Mouse (Mus musculus) heart, embryonic 11.5 days (tissue): ENCODE data around the gene Zfp689. TPM values are rescaled to one million over a fixed set of nuclear protein-coding genes. Genes with fewer than 3 reads are reported as not detected.

Experiments used
- ATAC-seq: fragments of 200-750 bp; cut with Nextera tagmentation; replicated peaks from 2 replicates; pipeline ENCODE4 v1.8.0; 2017; ENCODE audit warnings: moderate library complexity; ENCODE audit not compliant: insufficient number of reproducible peaks, low FRiP score, low TSS enrichment
- H3K27ac ChIP-seq: fragments of 300-500 bp; sonication (generic); 2 replicates; pipeline ENCODE4 v1.5.1; 2014; ENCODE audit warnings: mild to moderate bottlenecking, low read depth, low read length
- H3K27me3 ChIP-seq: fragments of 300-500 bp; sonication (generic); 2 replicates; pipeline ENCODE4 v1.6.1; 2014; ENCODE audit warnings: mild to moderate bottlenecking, low read length, mixed read lengths; ENCODE audit not compliant: control insufficient read depth, insufficient read depth
- H3K36me3 ChIP-seq: fragments of 300-500 bp; sonication (generic); 2 replicates; pipeline ENCODE4 v1.6.1; 2014; ENCODE audit warnings: mild to moderate bottlenecking, low read length, moderate library complexity, mixed read lengths; ENCODE audit not compliant: control insufficient read depth, insufficient read depth
- H3K4me1 ChIP-seq: fragments of 300-500 bp; sonication (generic); 2 replicates; pipeline ENCODE4 v1.6.1; 2014; ENCODE audit warnings: low read length; ENCODE audit not compliant: control insufficient read depth, insufficient read depth
- H3K4me2 ChIP-seq: fragments of 300-500 bp; sonication (generic); 2 replicates; pipeline ENCODE4 v1.6.1; 2014; ENCODE audit warnings: mild to moderate bottlenecking, moderate library complexity
- H3K4me3 ChIP-seq: fragments of 300-500 bp; sonication (generic); 2 replicates; pipeline ENCODE4 v1.5.1; 2014; ENCODE audit warnings: low read depth, low read length
- H3K9ac ChIP-seq: fragments of 300-500 bp; sonication (generic); 2 replicates; pipeline ENCODE4 v1.6.1; 2014; ENCODE audit warnings: mild to moderate bottlenecking, low read depth, low read length, moderate library complexity
- H3K9me3 ChIP-seq: fragments of 300-500 bp; sonication (generic); replicated peaks from 2 replicates; pipeline ENCODE4 v1.6.1; 2016; ENCODE audit warnings: low read length; ENCODE audit not compliant: control insufficient read depth
- WGBS: fragments of 180-500 bp; shearing (Covaris S2); extraction: QIAGEN DNeasy Blood & Tissue Kit; methylation state at CpG from one replicate; pipeline ENCODE4 v1.1.7; 2014; ENCODE audit not compliant: insufficient replicate concordance; 5-methylcytosine and 5-hydroxymethylcytosine counted together
- polyA plus RNA-seq: library from polyadenylated mRNA; unstranded; fragments of >200 nt; fragmentation: Nextera tagmentation; extraction: Ambion mirVana; gene quantifications from 2 replicates; pipeline ENCODE4 v1.2.1, GENCODE M21; 2014

Zfp689 gene
- polyA plus RNA-seq, 1 experiment from 2014 or later, result 5.8 TPM

DNA sequence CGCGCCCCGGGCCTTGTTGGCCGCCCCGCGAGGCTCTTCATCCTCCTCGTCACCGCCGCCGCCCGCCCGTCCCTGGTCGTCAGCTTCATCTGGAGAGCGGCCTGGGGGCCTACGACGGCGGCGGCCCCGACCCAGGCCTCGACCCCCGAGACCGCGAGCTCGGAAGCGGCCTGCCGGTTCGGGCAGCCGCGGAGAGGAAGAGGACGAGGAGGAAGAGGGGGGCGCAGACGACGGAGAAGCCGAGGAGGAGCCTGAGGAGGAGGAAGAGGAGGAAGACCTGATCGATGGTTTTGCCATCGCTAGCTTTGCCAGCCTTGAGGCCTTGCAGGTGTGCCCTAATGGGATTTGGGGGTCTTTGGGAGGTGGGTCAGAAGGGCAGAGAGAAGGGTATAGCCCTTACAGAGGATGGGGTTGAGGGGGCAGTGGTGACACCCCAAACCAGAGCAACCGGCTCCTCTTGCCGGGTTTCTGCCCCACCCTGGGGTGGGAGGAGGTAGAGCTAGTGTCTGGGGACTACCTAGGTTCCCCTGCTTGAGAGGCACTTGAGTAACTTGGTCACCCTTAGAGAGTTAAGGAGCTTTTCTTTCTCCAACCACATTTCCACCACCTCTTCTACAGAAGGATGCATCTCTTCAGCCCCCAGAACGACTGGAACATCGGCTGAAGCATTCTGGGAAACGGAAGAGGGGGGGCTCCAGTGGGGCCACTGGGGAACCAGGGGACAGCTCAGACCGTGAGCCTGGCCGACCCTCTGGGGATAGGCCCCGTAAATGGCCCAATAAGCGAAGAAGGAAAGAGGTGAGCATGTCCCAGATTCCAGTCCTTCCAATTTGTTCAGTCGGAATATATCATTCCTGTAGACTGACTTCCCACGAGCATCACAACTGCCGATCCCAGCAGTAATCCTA is 30.6 kb upstream of the Zfp689 start:
- peak overlapping the region; percentile 89 for H3K9ac ChIP-seq
- H3K27me3 ChIP-seq, result no peaks in the 10 kb centered on the region
- peaks cover 33% of the 10 kb centered on the region for H3K36me3 ChIP-seq
- no peaks in the 10 kb centered on the region for H3K9me3 ChIP-seq
- WGBS, result 4% methylated on average over 48 of the region's 48 CpGs
- peaks cover 17% of the 10 kb centered on the region for H3K4me1 ChIP-seq
- ATAC-seq, result no peak
- H3K4me3 ChIP-seq, result peak overlapping the region; percentile 86
- H3K4me2 ChIP-seq, result peak overlapping the region; percentile 92
- H3K27ac ChIP-seq, result peak overlapping the region; percentile 96

DNA sequence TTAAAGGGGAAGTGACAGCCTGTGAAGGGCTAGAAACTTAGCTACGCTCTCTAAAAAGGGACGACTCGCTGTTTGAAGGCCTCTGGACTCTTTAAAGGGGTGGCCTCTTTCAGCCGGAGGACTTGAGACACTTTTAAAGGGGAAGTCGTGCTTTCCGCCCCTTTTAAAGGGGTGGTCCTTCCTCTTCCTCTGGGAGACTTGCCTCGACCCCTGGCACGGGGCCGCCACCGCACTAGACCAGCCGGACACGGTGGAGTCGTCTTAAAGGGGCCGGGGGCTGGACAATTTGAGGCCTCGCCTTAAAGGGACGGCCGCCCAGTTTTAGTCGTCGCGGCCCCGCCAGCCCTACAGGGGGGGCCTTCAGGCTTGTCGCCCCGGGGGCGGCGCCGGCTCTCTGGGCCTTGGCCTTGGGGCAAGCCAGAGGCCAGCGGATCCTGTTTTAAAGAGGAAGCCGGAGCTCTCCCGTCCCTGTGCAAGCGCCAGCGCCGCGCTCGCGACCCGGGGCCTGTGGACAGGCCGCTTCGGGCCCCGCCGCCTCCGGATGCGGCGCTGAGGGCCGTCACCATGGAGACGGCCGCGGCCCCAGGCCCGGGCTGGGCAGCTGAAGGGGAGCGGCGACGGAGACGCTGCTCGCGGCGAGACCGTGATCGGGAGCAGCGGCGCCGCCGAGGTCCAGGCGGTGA is 29.8 kb upstream of the Zfp689 start, which contains the start of gene Fbrs:
Fbrs (plus strand) TSS at position 565 of the 683 bp plus-strand sequence.
- Histone ChIP-seq H3K27ac (peak within 1 kb of the TSS; percentile 96), H3K9me3 (no peaks in the 10 kb centered on the region), H3K27me3 (no peaks in the 10 kb centered on the region), H3K36me3 (peaks cover 40% of the 10 kb centered on the region), H3K4me2 (peak within 1 kb of the TSS; percentile 92), H3K4me1 (peaks cover 17% of the 10 kb centered on the region), H3K9ac (peak within 1 kb of the TSS; percentile 89), H3K4me3 (peak within 1 kb of the TSS; percentile 86)
- WGBS, result under 1% methylated on average over 56 of the region's 62 CpGs
- ATAC-seq, result peak; percentile 78

DNA sequence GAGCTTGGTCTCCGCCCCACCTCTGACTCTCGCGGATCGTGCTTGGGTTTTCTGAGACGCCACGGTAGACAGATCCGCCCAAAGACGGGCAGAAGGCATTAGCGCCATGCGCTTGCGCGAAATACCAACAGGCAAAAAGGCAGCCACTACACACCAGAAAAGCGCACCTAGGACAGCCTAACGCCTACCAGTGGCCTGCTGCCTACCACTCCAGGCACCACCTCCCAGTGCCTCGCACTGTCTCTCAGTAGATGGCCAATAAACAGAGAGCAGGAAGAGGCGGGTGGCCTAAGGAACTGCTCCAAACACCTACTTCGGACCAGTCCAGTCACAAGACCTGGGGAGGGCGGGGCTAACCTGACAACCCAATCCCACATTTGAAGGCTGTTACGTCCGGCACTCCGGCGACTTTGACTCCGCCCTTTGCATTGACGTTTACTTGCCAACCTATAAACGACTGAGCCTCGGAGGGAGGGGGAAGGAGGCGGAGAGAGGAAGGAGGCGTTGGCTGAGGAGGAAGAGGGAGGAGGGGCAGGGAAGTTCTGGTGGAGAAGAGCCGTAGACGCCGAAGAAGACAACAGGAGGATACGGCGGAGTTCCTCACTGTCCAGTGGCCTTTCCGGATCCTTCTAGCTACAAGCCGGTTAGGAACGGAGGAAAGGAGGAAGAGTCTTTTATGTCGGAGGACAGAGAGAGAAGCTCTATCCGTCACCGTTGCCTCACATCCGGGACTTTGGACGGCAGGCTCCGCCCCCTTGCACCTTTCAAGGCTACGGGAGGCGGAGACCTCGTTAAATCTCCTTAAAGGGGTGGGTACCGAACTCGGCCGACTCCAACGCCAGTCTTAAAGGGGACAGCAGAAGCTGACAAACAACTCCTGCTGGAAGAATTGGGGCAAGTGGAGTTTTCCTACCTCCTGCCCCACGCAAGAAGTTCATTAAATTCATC is 29.0 kb upstream of the Zfp689 start:
- under 1% methylated on average over 50 of the region's 50 CpGs for WGBS
- peak overlapping the region; percentile 86 for H3K4me3 ChIP-seq
- peaks cover 41% of the 10 kb centered on the region for H3K36me3 ChIP-seq

DNA sequence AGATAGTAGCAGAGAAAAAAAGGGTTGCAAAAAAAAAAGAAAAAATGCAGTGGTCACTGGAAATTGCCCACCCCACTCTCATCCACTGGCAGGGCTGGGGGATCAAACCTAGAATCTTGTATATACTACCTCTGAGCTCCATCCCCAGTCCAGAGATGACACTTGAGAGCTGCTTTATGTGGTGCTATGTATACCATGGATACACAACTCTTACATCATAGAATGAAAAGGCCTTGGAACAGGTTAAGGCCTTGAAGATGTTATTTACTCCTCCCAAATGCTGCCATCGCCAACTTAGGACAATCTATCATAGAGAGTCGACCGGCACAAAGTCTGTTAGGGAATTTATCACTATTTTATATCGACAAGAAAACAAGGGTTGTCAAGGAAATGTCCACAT is 27.9 kb upstream of the Zfp689 start:
- H3K4me2 ChIP-seq, result peak overlapping the region; percentile 92
- peaks cover 22% of the 10 kb centered on the region for H3K4me1 ChIP-seq
- H3K27ac ChIP-seq, result peak overlapping the region; percentile 96
- H3K27me3 ChIP-seq, result no peaks in the 10 kb centered on the region
- ATAC-seq, result no peak
- peak overlapping the region; percentile 86 for H3K4me3 ChIP-seq
- peak overlapping the region; percentile 89 for H3K9ac ChIP-seq
- peaks cover 34% of the 10 kb centered on the region for H3K36me3 ChIP-seq
- WGBS, result 82% methylated on average over 4 of the region's 4 CpGs
- H3K9me3 ChIP-seq, result no peaks in the 10 kb centered on the region

More for the DNA sequence above, 29.0 kb upstream of the Zfp689 start:
- peak; percentile 93 for ATAC-seq
- Histone ChIP-seq H3K4me1 (peaks cover 17% of the 10 kb centered on the region), H3K4me2 (peak overlapping the region; percentile 92), H3K9me3 (no peaks in the 10 kb centered on the region), H3K27me3 (no peaks in the 10 kb centered on the region), H3K9ac (peak overlapping the region; percentile 89), H3K27ac (peak overlapping the region; percentile 96)

DNA sequence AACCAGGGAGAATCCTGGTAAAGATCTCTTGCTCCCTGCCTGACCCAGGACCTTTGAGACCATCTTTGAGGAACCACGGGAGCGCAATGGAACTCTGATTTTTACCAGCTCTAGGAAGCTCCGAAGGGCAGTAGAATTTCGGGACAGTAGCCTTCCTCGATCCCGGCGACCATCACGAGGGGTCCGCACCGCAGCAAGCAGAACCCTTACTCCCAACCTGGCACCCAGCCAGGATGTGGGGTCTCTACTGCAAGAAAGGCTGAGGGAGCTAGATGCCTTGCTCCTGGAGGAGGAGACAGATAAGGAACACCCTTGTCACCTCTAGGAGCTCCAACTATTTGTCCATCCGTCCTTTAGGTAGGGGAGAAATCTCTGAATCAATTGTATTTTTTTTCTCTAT is 27.4 kb upstream of the Zfp689 start:
- H3K4me2 ChIP-seq, result no peak overlapping the region
- 91% methylated on average over 11 of the region's 11 CpGs for WGBS
- no peak overlapping the region for H3K4me3 ChIP-seq
- no peak overlapping the region for H3K9ac ChIP-seq
- no peaks in the 10 kb centered on the region for H3K9me3 ChIP-seq
- peaks cover 22% of the 10 kb centered on the region for H3K4me1 ChIP-seq
- ATAC-seq, result no peak
- peaks cover 34% of the 10 kb centered on the region for H3K36me3 ChIP-seq
- no peaks in the 10 kb centered on the region for H3K27me3 ChIP-seq
- H3K27ac ChIP-seq, result no peak overlapping the region

DNA sequence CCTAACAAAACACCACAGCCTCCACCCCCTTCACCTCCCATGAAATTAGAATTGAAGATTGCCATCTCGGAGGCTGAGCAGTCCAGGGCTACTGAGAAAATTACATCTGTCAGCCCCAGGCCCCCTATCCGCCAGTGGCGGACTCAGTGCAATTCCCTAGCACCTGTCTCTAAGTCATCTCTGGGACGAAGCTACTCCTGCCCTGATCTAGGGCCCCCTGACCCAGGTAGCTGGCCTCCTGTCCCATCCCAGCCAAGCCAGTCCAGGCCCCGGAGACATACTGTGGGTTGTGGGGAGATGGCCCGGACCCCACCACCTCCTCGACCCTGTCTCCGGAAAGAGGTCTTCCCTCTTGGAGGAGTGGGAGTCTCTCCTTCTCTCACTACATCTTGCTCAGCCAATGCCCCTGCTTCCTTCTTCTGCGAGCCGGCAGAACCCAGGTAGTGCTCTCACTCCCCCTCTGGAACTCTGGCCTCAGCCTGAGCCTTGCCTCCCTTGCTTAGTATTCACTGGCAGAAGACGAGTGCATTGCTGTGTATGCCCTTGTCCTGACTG is 26.3 kb upstream of the Zfp689 start:
- WGBS, result 89% methylated on average over 11 of the region's 11 CpGs
- Histone ChIP-seq H3K36me3 (peaks cover 30% of the 10 kb centered on the region; the same call in 1 of the 2 replicates), H3K9ac (no peak overlapping the region), H3K4me2 (no peak overlapping the region), H3K9me3 (no peaks in the 10 kb centered on the region), H3K27me3 (no peaks in the 10 kb centered on the region), H3K27ac (no peak overlapping the region), H3K4me1 (peaks cover 15% of the 10 kb centered on the region), H3K4me3 (no peak overlapping the region)
- no peak for ATAC-seq

DNA sequence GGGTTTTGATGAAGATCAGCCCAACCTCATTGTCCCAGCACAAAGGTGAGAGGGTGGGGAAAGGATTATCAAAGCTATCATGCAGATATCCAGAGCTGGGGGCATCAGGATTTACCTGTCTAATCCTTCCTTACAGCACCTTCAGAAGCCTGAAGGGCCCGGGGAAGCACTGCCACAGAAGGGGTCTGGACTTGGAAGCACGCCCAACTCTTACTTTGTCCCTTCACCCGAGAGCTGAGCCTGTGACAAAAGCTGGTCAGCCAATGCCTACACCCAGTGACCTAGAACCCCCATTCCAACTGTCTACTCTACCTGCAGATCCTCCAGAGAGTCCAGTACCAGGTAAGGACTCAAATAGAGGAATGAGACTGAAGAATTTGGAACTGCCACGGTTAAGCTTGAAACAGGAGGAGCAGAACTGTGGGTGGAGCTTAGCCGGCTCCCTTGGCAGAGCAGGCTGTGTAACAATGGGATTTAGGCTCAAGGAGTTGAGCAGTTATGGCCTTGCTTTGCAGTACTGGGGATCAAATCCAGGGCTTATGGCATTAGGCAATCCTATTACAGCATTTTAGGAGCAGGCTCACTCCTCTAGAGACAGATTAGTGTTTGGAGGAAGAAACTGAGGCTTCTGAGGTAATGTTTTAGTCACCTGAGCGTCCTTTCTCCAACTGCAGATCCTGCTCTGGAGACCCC is 25.6 kb upstream of the Zfp689 start:
- H3K4me3 ChIP-seq, result no peak overlapping the region
- ATAC-seq, result no peak
- WGBS, result 85% methylated on average over 6 of the region's 6 CpGs
- H3K27ac ChIP-seq, result no peak overlapping the region
- no peak overlapping the region for H3K9ac ChIP-seq
- H3K9me3 ChIP-seq, result no peaks in the 10 kb centered on the region
- peaks cover 10% of the 10 kb centered on the region for H3K4me1 ChIP-seq
- peaks cover 30% of the 10 kb centered on the region; the same call in 1 of the 2 replicates for H3K36me3 ChIP-seq
- no peak overlapping the region for H3K4me2 ChIP-seq
- no peaks in the 10 kb centered on the region for H3K27me3 ChIP-seq
